Mouse (Mus musculus) megakaryocyte, embryonic 14.5 days (primary cell): ENCODE measurements at regions not wholly inside any gene's neighbourhood (a gene's known extent, or its start where the extent isn't known, plus 50 kb on each side); places are given as distances from the start of the nearest gene placed in this dataset.

ENCODE experiments used
- H3K27me3 ChIP-seq: replicated peaks from 2 replicates; pipeline ENCODE3; 2012; ENCODE audit warnings: inconsistent platforms
- H3K36me3 ChIP-seq: replicated peaks from 2 replicates; pipeline ENCODE3; 2012; ENCODE audit warnings: low read length, inconsistent platforms, mixed read lengths
- H3K4me1 ChIP-seq: 2 replicates; pipeline ENCODE4 v1.6.1; 2012; ENCODE audit warnings: inconsistent platforms
- H3K4me3 ChIP-seq: replicated peaks from 2 replicates; pipeline ENCODE3; 2012; ENCODE audit warnings: moderate library complexity, mild to moderate bottlenecking, inconsistent platforms
- H3K9me3 ChIP-seq: 2 replicates; pipeline ENCODE4 v1.6.1; 2012; ENCODE audit warnings: inconsistent platforms
- FLI1 ChIP-seq: IDR thresholded peaks from 2 replicates; pipeline ENCODE4 v1.6.1; 2012; ENCODE audit warnings: low read length, inconsistent platforms, mixed read lengths
- GATA1 ChIP-seq: IDR thresholded peaks from 3 replicates; pipeline ENCODE4 v1.6.1; 2012; ENCODE audit warnings: mixed read lengths, low read length, inconsistent platforms, borderline replicate concordance

GRCm38 (mm10) chr19:21948030-21948429 lies 169.9 kb downstream of the Cemip2 start:
- Histone ChIP-seq H3K36me3 (no peaks in the 10 kb centered on the region), H3K4me3 (no peak overlapping the region), H3K4me1 (peaks cover 5% of the 10 kb centered on the region; the same call in 1 of the 2 replicates), H3K27me3 (peaks cover 8% of the 10 kb centered on the region), H3K9me3 (no peaks in the 10 kb centered on the region)
- no peak for TF ChIP-seq GATA1
- TF ChIP-seq FLI1, result no peak

- Histone ChIP-seq H3K4me1 (no peaks in the 10 kb centered on the region), H3K4me3 (no peak overlapping the region), H3K27me3 (peaks cover 2% of the 10 kb centered on the region), H3K9me3 (no peaks in the 10 kb centered on the region), H3K36me3 (no peaks in the 10 kb centered on the region)
- TF ChIP-seq GATA1 (no peak), FLI1 (no peak)
These were observed 176.2 kb upstream of the Trpm3 start for GRCm38 (mm10) chr19:21962635-21963034.

GRCm38 (mm10) chr19:21989857-21990256 lies 149.0 kb upstream of the Trpm3 start:
- no peaks in the 10 kb centered on the region for H3K36me3 ChIP-seq
- TF ChIP-seq FLI1 (no peak), GATA1 (no peak)
- H3K9me3 ChIP-seq, result peaks cover 13% of the 10 kb centered on the region
- H3K27me3 ChIP-seq, result no peaks in the 10 kb centered on the region
- no peaks in the 10 kb centered on the region for H3K4me1 ChIP-seq
- no peak overlapping the region for H3K4me3 ChIP-seq

GRCm38 (mm10) chr19:21990970-21991369 lies 147.9 kb upstream of the Trpm3 start:
- Histone ChIP-seq H3K4me1 (no peaks in the 10 kb centered on the region), H3K9me3 (peaks cover 13% of the 10 kb centered on the region), H3K27me3 (no peaks in the 10 kb centered on the region), H3K4me3 (no peak overlapping the region), H3K36me3 (no peaks in the 10 kb centered on the region)
- TF ChIP-seq FLI1, result no peak

- no peak for TF ChIP-seq GATA1
- no peak for TF ChIP-seq FLI1
- Histone ChIP-seq H3K36me3 (no peaks in the 10 kb centered on the region), H3K4me3 (no peak overlapping the region), H3K4me1 (no peaks in the 10 kb centered on the region), H3K9me3 (peaks cover 10% of the 10 kb centered on the region), H3K27me3 (no peaks in the 10 kb centered on the region)
These were observed 147.4 kb upstream of the Trpm3 start for GRCm38 (mm10) chr19:21991413-21991812.

- Histone ChIP-seq H3K36me3 (no peaks in the 10 kb centered on the region), H3K9me3 (peaks cover 7% of the 10 kb centered on the region), H3K4me3 (no peak overlapping the region), H3K4me1 (peaks cover 4% of the 10 kb centered on the region; the same call in 1 of the 2 replicates), H3K27me3 (no peaks in the 10 kb centered on the region)
- no peak for TF ChIP-seq FLI1
- TF ChIP-seq GATA1, result no peak
These were observed 139.2 kb upstream of the Trpm3 start for GRCm38 (mm10) chr19:21999621-22000020.

GRCm38 (mm10) chr19:22008053-22008935 lies 130.6 kb upstream of the Trpm3 start:
- Histone ChIP-seq H3K4me3 (no peak overlapping the region), H3K36me3 (no peaks in the 10 kb centered on the region), H3K4me1 (no peaks in the 10 kb centered on the region), H3K9me3 (no peaks in the 10 kb centered on the region), H3K27me3 (no peaks in the 10 kb centered on the region)
- TF ChIP-seq FLI1 (no peak), GATA1 (no peak)

- H3K9me3 ChIP-seq, result no peaks in the 10 kb centered on the region
- no peaks in the 10 kb centered on the region for H3K4me1 ChIP-seq
- TF ChIP-seq GATA1 (no peak), FLI1 (no peak)
- no peak overlapping the region for H3K4me3 ChIP-seq
- H3K27me3 ChIP-seq, result no peaks in the 10 kb centered on the region
- H3K36me3 ChIP-seq, result no peaks in the 10 kb centered on the region
These were observed 128.6 kb upstream of the Trpm3 start for GRCm38 (mm10) chr19:22010239-22010638.

GRCm38 (mm10) chr19:22015854-22016610 lies 122.8 kb upstream of the Trpm3 start:
- no peaks in the 10 kb centered on the region for H3K27me3 ChIP-seq
- no peak for TF ChIP-seq FLI1
- H3K36me3 ChIP-seq, result no peaks in the 10 kb centered on the region
- H3K9me3 ChIP-seq, result no peaks in the 10 kb centered on the region
- H3K4me3 ChIP-seq, result no peak overlapping the region
- H3K4me1 ChIP-seq, result no peaks in the 10 kb centered on the region

GRCm38 (mm10) chr19:22017425-22017824 lies 121.4 kb upstream of the Trpm3 start:
- TF ChIP-seq FLI1 (no peak), GATA1 (no peak)

GRCm38 (mm10) chr19:22027577-22027976 lies 111.3 kb upstream of the Trpm3 start:
- Histone ChIP-seq H3K27me3 (no peaks in the 10 kb centered on the region), H3K4me3 (no peak overlapping the region), H3K36me3 (no peaks in the 10 kb centered on the region), H3K9me3 (no peaks in the 10 kb centered on the region), H3K4me1 (peaks cover 4% of the 10 kb centered on the region; the same call in 1 of the 2 replicates)
- TF ChIP-seq FLI1 (no peak), GATA1 (no peak)

More at GRCm38 (mm10) chr19:22017425-22017824, 121.4 kb upstream of the Trpm3 start:
- Histone ChIP-seq H3K36me3 (no peaks in the 10 kb centered on the region), H3K27me3 (no peaks in the 10 kb centered on the region), H3K4me3 (no peak overlapping the region), H3K9me3 (no peaks in the 10 kb centered on the region), H3K4me1 (no peaks in the 10 kb centered on the region)
